Mouse (Mus musculus): ENCODE results near the gene Arl5c.

DNA sequence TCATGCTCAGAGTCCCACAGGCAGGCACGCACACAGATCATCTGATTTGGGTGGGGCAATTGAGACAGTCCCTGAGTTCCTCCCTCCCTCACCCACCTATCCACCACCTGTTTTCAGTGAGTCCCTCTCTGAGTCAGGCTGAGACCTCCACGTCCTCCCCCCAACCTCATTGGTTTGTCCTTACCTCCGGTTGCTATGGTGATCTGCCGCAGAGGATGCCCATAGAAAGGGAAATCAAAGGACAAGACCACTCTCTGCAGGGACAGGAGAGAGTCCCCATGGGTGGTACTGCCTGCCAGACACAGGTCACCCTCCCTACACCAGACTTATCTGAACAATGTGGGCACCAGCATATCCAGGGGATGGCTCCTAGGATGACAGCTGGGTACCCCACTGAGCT, 40.1 kb downstream of the Arl5c start:
- no peak for TF ChIP-seq POLR2A (IDR thresholded peaks at IDR 0.05; ENCODE audit: low read depth, low read length)
- TF ChIP-seq CTCF (IDR thresholded peaks at IDR 0.05; ENCODE audit: extremely low read depth, insufficient read length, insufficient replicate concordance, low read depth, low read length): no peak
